Mouse (Mus musculus) erythroblast, embryonic 14.5 days (primary cell): ENCODE data around the gene Wnt7b. TPM values are rescaled to one million over a fixed set of nuclear protein-coding genes. Genes with fewer than 3 reads are reported as not detected.

Source experiments
- H3K27me3 ChIP-seq: 2 replicates; pipeline ENCODE4 v1.6.1; 2012; ENCODE audit warnings: inconsistent platforms; ENCODE audit not compliant: control insufficient read depth
- H3K36me3 ChIP-seq: 2 replicates; pipeline ENCODE4 v1.6.1; 2012; ENCODE audit warnings: mild to moderate bottlenecking, inconsistent platforms; ENCODE audit not compliant: control insufficient read depth
- H3K4me1 ChIP-seq: 2 replicates; pipeline ENCODE4 v1.6.1; 2012; ENCODE audit warnings: inconsistent platforms; ENCODE audit not compliant: control insufficient read depth
- H3K4me3 ChIP-seq: replicated peaks from 2 replicates; pipeline ENCODE3; 2012; ENCODE audit warnings: moderate library complexity, mild to moderate bottlenecking, inconsistent platforms
- H3K9me3 ChIP-seq: 2 replicates; pipeline ENCODE4 v1.6.1; 2012; ENCODE audit warnings: low read length, inconsistent platforms, mixed read lengths; ENCODE audit not compliant: control insufficient read depth
- GATA1 ChIP-seq: IDR thresholded peaks from 2 replicates; pipeline ENCODE4 v1.6.1; 2012; ENCODE audit warnings: low read length, inconsistent platforms, mixed read lengths
- TAL1 ChIP-seq: IDR thresholded peaks from 3 replicates; pipeline ENCODE4 v1.6.1; 2012; ENCODE audit warnings: low read length, inconsistent platforms, mixed read lengths
- polyA plus RNA-seq: library from polyadenylated mRNA; stranded (reverse); fragments of >175 nt; gene quantifications from 2 replicates; pipeline ENCODE4 v1.2.3, GENCODE M21; 2012

The Wnt7b gene
- polyA plus RNA-seq, 1 experiment: not detected

GRCm38 (mm10) chr15:85538170-85538569 lies 44.1 kb downstream of the Wnt7b start:
- no peak for TF ChIP-seq TAL1
- no peak for TF ChIP-seq GATA1
- no peaks in the 10 kb centered on the region; the same call in 1 of the 2 replicates for H3K27me3 ChIP-seq

GRCm38 (mm10) chr15:85537151-85537550 lies 45.1 kb downstream of the Wnt7b start:
- Histone ChIP-seq H3K4me3 (no peak overlapping the region), H3K27me3 (no peaks in the 10 kb centered on the region; the same call in 1 of the 2 replicates), H3K9me3 (no peaks in the 10 kb centered on the region), H3K36me3 (no peaks in the 10 kb centered on the region), H3K4me1 (no peaks in the 10 kb centered on the region)
- TF ChIP-seq TAL1: no peak
- no peak for TF ChIP-seq GATA1

More at GRCm38 (mm10) chr15:85538170-85538569, 44.1 kb downstream of the Wnt7b start:
- Histone ChIP-seq H3K9me3 (no peaks in the 10 kb centered on the region), H3K4me1 (no peaks in the 10 kb centered on the region), H3K36me3 (no peaks in the 10 kb centered on the region), H3K4me3 (no peak overlapping the region)

GRCm38 (mm10) chr15:85534646-85535045 lies 47.6 kb downstream of the Wnt7b start:
- H3K4me1 ChIP-seq: no peaks in the 10 kb centered on the region
- TF ChIP-seq GATA1 (no peak), TAL1 (no peak)
- H3K4me3 ChIP-seq: no peak overlapping the region
- no peaks in the 10 kb centered on the region; the same call in 1 of the 2 replicates for H3K27me3 ChIP-seq
- no peaks in the 10 kb centered on the region for H3K9me3 ChIP-seq
- H3K36me3 ChIP-seq: no peaks in the 10 kb centered on the region

- H3K27me3 ChIP-seq: no peaks in the 10 kb centered on the region; the same call in 1 of the 2 replicates
- TF ChIP-seq GATA1 (no peak), TAL1 (no peak)
Observed at GRCm38 (mm10) chr15:85534215-85534614, 48.1 kb downstream of the Wnt7b start.

GRCm38 (mm10) chr15:85532063-85532462 lies 50.2 kb downstream of the Wnt7b start:
- no peaks in the 10 kb centered on the region for H3K9me3 ChIP-seq
- H3K4me1 ChIP-seq: no peaks in the 10 kb centered on the region

More at GRCm38 (mm10) chr15:85534215-85534614, 48.1 kb downstream of the Wnt7b start:
- no peak overlapping the region for H3K4me3 ChIP-seq
- H3K36me3 ChIP-seq: no peaks in the 10 kb centered on the region
- H3K9me3 ChIP-seq: no peaks in the 10 kb centered on the region
- no peaks in the 10 kb centered on the region for H3K4me1 ChIP-seq

GRCm38 (mm10) chr15:85529911-85530310 lies 52.4 kb downstream of the Wnt7b start:
- Histone ChIP-seq H3K4me3 (no peak overlapping the region), H3K36me3 (no peaks in the 10 kb centered on the region), H3K27me3 (0 out of 2 replicates have a peak, but pooled peaks cover 2% of the 10 kb centered on the region), H3K9me3 (no peaks in the 10 kb centered on the region), H3K4me1 (no peaks in the 10 kb centered on the region)
- TF ChIP-seq GATA1: no peak
- TF ChIP-seq TAL1: no peak

More at GRCm38 (mm10) chr15:85532063-85532462, 50.2 kb downstream of the Wnt7b start:
- H3K27me3 ChIP-seq: no peaks in the 10 kb centered on the region
- no peaks in the 10 kb centered on the region for H3K36me3 ChIP-seq
- TF ChIP-seq GATA1 (no peak), TAL1 (no peak)
- H3K4me3 ChIP-seq: no peak overlapping the region

GRCm38 (mm10) chr15:85524404-85524950 lies 57.8 kb downstream of the Wnt7b start:
- no peak for TF ChIP-seq GATA1
- TF ChIP-seq TAL1: no peak
- Histone ChIP-seq H3K36me3 (no peaks in the 10 kb centered on the region), H3K27me3 (peaks cover 8% of the 10 kb centered on the region; the same call in 1 of the 2 replicates), H3K4me1 (no peaks in the 10 kb centered on the region), H3K4me3 (no peak overlapping the region), H3K9me3 (no peaks in the 10 kb centered on the region)

- Histone ChIP-seq H3K9me3 (no peaks in the 10 kb centered on the region), H3K36me3 (no peaks in the 10 kb centered on the region), H3K4me3 (no peak overlapping the region), H3K27me3 (peaks cover 8% of the 10 kb centered on the region; the same call in 1 of the 2 replicates), H3K4me1 (no peaks in the 10 kb centered on the region)
- no peak for TF ChIP-seq TAL1
- no peak for TF ChIP-seq GATA1
Observed at GRCm38 (mm10) chr15:85523173-85523991, 58.9 kb downstream of the Wnt7b start.

GRCm38 (mm10) chr15:85519438-85519837 lies 62.8 kb downstream of the Wnt7b start:
- Histone ChIP-seq H3K9me3 (no peaks in the 10 kb centered on the region), H3K36me3 (no peaks in the 10 kb centered on the region), H3K4me3 (no peak overlapping the region), H3K4me1 (no peaks in the 10 kb centered on the region), H3K27me3 (peaks cover 4% of the 10 kb centered on the region; the same call in 1 of the 2 replicates)
- TF ChIP-seq GATA1 (no peak), TAL1 (no peak)
